Comparison of ENCODE assay signal across 11 mouse cellular contexts in genomic region chr9:57774168-57774567, GRCm38 (mm10). TPM values are rescaled to one million over a fixed set of nuclear protein-coding genes. Genes with fewer than 3 reads are reported as not detected.
DNase-seq lines count a peak whose midpoint lies in the region; ATAC-seq lines count a peak whose summit lies in the region.
"Had no signal": no experiment of that assay in that cellular context is flagged by ENCODE, and none has a peak within 500 bp of the region (broad histone marks: within the 10 kb centered on the region; RNA-seq: fewer than 3 reads in every experiment).

No protein-coding gene starts in this region.

- H3K27ac ChIP-seq in heart, embryonic 13.5 days (replicated peaks): peak overlapping the region; percentile 13; the same call in 1 of the 2 replicates
- H3K27ac ChIP-seq in liver, embryonic 11.5 days (ENCODE audit: low read depth, low read length): peak overlapping the region; percentile 72
- H3K27ac ChIP-seq: forebrain, embryonic 12.5 days had no signal

- no peak overlapping the region for H3K9ac ChIP-seq in heart, embryonic 13.5 days
- peak overlapping the region; percentile 4; the same call in 1 of the 2 replicates for H3K9ac ChIP-seq in liver, embryonic 11.5 days (ENCODE audit: low read depth, low read length)
- H3K9ac ChIP-seq: forebrain, embryonic 12.5 days had no signal

- WGBS in heart, embryonic 13.5 days: 17% methylated on average over 1 of the region's 1 CpGs
- WGBS in liver, embryonic 11.5 days: 3% methylated on average over 1 of the region's 1 CpGs

- intact Hi-C loops in heart, postnatal 25 days (cut with DNase I): no loop called here
- intact Hi-C loops in left cerebral cortex, postnatal 36 days (cut with DNase I): no loop called here

- no peak overlapping the region for H3K4me3 ChIP-seq in heart, embryonic 13.5 days
- H3K4me3 ChIP-seq in liver, embryonic 11.5 days (ENCODE audit: low read depth, low read length): no peak overlapping the region
- H3K4me3 ChIP-seq: forebrain, embryonic 12.5 days had no signal

- no peak for ATAC-seq in heart, embryonic 13.5 days (ENCODE audit: extremely low read depth, insufficient number of reproducible peaks, low FRiP score, low TSS enrichment)
- no peak for ATAC-seq in liver, embryonic 11.5 days (replicated peaks; ENCODE audit: low FRiP score)
- ATAC-seq: Patski had no signal

- no peaks in the 10 kb centered on the region for H3K36me3 ChIP-seq in heart, embryonic 13.5 days
- H3K36me3 ChIP-seq in liver, embryonic 11.5 days (ENCODE audit: control insufficient read depth, insufficient read depth, low read length): no peaks in the 10 kb centered on the region
- H3K36me3 ChIP-seq: forebrain, embryonic 12.5 days had no signal

- no peaks in the 10 kb centered on the region for H3K27me3 ChIP-seq in heart, embryonic 13.5 days (replicated peaks)
- no peaks in the 10 kb centered on the region for H3K27me3 ChIP-seq in liver, embryonic 11.5 days (replicated peaks; ENCODE audit: control insufficient read depth, insufficient read depth, low read length)
- H3K27me3 ChIP-seq: forebrain, embryonic 12.5 days had no signal

- peaks cover 49% of the 10 kb centered on the region for H3K4me1 ChIP-seq in heart, embryonic 13.5 days
- peaks cover 40% of the 10 kb centered on the region for H3K4me1 ChIP-seq in liver, embryonic 11.5 days (replicated peaks; ENCODE audit: control insufficient read depth, insufficient read depth, low read length)

- no peak overlapping the region; the same call in 1 of the 2 replicates for H3K4me2 ChIP-seq in heart, embryonic 13.5 days
- H3K4me2 ChIP-seq in liver, embryonic 11.5 days: peak overlapping the region; percentile 8; the same call in 1 of the 2 replicates
- H3K4me2 ChIP-seq: forebrain, embryonic 12.5 days had no signal

- DNase-seq in heart, postnatal 25 days (ENCODE audit: low spot score): no peak
- DNase-seq in thymus, postnatal 14 days: peak; percentile 52
- DNase-seq in thymus, postnatal 36 days: no peak
- no peak for DNase-seq in liver, embryonic 11.5 days (ENCODE audit: low spot score)
- DNase-seq in left cerebral cortex, postnatal 36 days (ENCODE audit: low spot score in 2 of 2): no peak
- DNase-seq in layer of hippocampus, adult 9-10 months (ENCODE audit: low spot score): no peak
- DNase-seq in frontal cortex, postnatal 14 days (ENCODE audit: low spot score in 2 of 2): no peak
- DNase-seq: heart, postnatal 10 days had no signal

- no peaks in the 10 kb centered on the region for H3K9me3 ChIP-seq in heart, embryonic 13.5 days
- no peaks in the 10 kb centered on the region for H3K9me3 ChIP-seq in liver, embryonic 11.5 days (ENCODE audit: control insufficient read depth, low read length)
- H3K9me3 ChIP-seq: forebrain, embryonic 12.5 days had no signal

RNA-seq across cellular contexts. Expression of gene Clk3, which starts 8.5 kb away (rescaled TPM):
- polyA plus RNA-seq in heart, embryonic 13.5 days (2015; fragmentation: Nextera tagmentation; extraction: Ambion mirVana): 56.1 and 57.1 TPM in 2 replicates
- total RNA-seq in heart, postnatal 25 days (2021): 10 to 100 TPM; 27.6 to 29.2 TPM
- polyA plus RNA-seq in liver, embryonic 11.5 days (2014; fragmentation: Nextera tagmentation; extraction: Ambion mirVana): 85.0 and 85.1 TPM in 2 replicates
- 10 to 100 TPM; 69.2 to 84.8 TPM for total RNA-seq in left cerebral cortex, postnatal 36 days (2021)
